Mouse (Mus musculus) erythroblast, adult 5-6 weeks (primary cell): ENCODE data around the gene Olfr533. TPM values are rescaled to one million over a fixed set of nuclear protein-coding genes. Genes with fewer than 3 reads are reported as not detected.
"Not testable (repeated sequence)": the region's sequence is repeated elsewhere in the genome, so short reads cannot be mapped to it uniquely, and the experiment has no call there.

Experiments
- ATAC-seq: replicated peaks from 2 replicates; pipeline ENCODE4 v1.8.0; 2016; ENCODE audit warnings: moderate number of reproducible peaks, mild to moderate bottlenecking, moderate TSS enrichment, inconsistent platforms; ENCODE audit not compliant: poor library complexity, low FRiP score, severe bottlenecking
- total RNA-seq, 2 experiments: library from RNA; stranded (forward) in 1 of 2; stranded (reverse) in 1 of 2; fragments of 150-400 nt in 1 of 2; fragments of 200-764, 138-1000 nt in 1 of 2; gene quantifications; 2 replicates each; pipeline versions ENCODE4 v1.2.3 to v1.2.4; 2015 to 2017; ENCODE audit warnings: low replicate concordance in 2 of 2

Gene Olfr533
- total RNA-seq (2015; ENCODE audit: low replicate concordance) (not detected in 2 replicates), total RNA-seq (2017; ENCODE audit: low replicate concordance) (not detected in 2 replicates)

DNA sequence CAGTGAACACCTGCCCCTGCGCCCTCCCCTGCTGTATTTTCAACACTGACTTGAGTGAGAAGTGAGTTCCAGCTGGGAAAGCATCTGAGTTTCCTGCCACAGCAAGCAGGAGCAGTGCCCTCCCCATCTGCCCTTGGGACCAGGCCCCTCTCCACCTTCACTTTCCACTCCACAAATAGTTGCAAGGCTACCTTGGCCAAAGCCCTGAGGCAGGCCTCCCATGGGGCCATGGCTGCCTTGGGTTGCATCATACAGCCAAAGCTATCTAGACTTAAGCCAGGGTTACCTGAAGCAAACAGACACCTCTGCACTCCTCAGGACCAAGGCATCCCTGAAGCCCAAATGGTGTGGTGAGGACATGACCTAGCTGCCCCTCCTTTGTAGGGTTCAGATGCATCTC, at the start of gene Olfr533:
Olfr533 (plus strand) TSS at position 301 of the 400 bp plus-strand sequence.
- ATAC-seq: not testable (repeated sequence)

DNA sequence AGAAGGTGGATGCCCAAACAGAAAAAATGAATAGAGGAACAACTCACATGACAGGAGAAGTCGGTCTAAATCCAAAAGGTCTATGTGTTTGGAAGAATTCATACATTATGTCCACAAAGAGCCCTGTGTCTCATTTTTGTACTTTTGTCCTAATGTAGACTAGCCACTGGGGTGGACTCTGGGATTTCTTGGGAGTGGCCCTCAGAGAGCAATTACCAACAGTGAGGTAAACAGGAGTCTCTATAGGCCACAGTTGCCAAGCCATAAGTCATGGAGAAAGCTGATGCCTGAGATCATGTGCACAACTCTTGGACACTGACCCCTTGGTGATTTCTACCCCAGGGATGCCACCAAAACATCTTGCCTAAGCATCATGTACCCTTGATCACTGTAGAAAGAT, 41.6 kb upstream of the Olfr533 start, which contains the start of gene Olfr532:
Olfr532 (minus strand) TSS at position 101 of the 400 bp plus-strand sequence.
- no peak for ATAC-seq

DNA sequence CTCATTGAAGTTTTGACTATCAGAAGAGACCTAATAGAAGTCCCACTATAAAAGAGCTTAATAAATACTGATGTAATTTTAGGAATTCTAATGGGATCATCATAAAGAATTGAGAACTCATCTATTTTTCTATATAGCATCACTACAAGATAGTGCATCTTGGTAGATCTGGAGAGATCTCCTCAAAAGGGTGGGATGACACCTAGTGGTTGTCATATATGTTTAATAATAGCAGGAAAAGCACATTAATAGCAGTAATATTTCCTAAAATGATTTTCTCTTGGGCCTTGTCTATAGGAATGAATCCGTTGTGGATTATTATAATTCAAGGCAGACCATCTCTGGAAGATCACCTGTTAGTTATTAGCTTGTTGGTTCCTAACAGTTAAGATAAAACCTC, 20.0 kb upstream of the Olfr533 start:
- ATAC-seq: no peak

DNA sequence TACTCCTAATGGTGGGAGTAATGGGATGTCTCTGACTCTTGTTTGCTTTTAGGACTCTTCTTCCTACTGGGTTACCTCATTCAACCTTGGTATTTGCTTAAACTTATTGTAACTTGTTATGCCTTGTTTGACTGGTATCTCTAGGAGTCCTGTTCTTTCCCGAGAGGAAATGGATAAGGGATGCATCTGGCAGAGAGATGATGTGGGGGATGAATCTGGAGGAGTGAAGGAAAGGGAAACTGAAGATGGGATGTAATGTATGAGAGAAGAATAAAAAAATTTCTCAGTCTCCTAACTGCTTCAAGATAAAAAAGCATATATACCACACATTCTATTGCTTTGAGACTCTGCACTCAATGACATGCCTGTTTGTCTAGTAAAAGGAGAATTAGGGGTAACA, 14.7 kb downstream of the Olfr533 start:
- no peak for ATAC-seq

DNA sequence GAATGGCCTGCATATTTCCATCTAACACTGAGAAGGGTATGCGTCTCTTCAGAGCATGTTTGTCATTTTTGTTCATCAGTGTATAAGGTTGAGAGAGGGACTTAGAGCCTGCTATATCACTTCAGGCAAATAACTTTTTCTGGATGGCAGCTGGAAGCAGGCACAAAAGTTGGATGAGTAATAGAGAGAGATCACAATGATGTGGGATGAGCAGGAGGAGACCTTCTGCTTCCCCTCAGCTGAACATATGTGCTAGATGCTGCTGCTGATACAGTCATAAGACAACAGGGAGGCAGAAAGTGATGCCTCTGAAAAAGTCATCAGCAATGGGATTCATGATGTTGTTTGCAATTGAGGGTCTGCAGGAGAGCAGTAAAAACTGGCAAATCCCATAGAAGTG, 15.6 kb downstream of the Olfr533 start:
- ATAC-seq: no peak

DNA sequence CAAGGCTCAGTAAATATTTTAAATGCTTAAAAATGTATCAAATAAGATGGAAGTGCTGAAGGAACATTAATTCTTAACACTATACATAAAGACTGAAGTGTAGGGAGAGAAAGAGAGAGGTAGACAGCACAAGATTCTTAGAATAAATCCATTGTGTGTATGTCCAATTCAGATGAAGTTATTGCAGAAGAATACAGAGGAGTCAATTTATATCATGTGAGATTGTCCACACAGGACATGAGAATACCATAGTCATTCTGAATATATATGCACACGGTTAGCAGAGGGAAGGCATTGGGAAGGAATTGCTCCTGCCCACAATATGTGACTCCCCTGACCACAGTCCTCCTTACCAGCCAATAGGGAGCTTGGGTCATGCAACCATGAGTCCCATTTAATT, 20.7 kb downstream of the Olfr533 start, which contains the start of gene Olfr535:
Olfr535 (plus strand) TSS at position 301 of the 400 bp plus-strand sequence.
- no peak for ATAC-seq

DNA sequence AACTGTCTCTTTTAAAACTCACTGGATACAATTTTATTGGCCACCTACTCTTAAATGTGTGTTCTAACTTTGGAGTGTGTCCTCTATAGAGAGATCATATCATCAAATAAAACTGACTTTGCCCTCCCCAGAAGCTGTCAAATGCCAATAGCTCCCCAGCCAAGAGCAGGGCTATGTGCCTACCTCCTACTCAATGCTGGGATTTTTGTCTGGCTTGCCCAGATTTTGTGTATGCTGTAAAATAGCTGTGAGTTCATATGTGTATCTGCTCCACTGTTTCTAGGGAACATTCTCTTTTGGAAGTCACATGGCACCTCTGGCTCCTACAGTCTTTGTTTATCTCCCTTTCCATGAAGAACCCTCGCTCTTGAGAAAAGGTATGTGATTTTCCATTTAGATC, 25.8 kb downstream of the Olfr533 start:
- no peak for ATAC-seq

DNA sequence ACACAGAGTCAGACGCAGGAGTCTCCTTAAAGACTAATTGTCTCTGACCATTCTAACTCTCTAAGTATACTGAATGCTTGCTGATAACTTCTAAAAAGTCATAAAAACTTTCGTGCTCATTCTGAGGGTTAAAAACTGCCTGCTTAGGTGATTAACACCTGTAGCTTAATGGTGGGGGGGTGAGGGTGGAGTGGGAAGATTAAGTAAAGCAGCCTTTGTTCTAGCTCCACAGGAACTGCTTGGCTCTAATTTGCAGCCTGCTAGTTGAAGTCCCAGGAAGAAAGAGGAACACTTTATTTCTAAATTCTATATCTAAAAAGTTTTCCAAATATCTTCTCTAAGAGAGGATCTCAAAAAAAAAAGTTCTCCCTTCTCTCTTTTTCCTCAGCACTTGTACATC, 31.1 kb downstream of the Olfr533 start:
- ATAC-seq: no peak

DNA sequence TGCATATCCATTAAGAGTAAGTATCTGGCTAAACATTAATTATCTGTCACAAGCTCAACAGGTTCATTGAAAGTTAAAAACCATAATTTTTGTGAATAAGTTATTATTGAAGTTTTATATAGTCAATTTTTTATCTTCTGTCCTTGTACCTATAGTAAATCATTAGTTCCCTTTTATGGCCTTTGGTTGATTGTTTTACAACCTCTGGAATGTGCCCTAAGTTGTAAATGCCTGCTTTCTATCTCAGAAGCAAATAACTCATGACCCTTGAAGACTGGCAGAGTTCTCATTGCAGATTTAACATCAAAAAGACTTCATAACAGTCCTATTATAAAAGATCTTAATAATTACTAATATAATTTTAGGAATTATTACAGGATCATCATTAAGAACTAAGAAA, 31.5 kb downstream of the Olfr533 start:
- ATAC-seq: no peak

DNA sequence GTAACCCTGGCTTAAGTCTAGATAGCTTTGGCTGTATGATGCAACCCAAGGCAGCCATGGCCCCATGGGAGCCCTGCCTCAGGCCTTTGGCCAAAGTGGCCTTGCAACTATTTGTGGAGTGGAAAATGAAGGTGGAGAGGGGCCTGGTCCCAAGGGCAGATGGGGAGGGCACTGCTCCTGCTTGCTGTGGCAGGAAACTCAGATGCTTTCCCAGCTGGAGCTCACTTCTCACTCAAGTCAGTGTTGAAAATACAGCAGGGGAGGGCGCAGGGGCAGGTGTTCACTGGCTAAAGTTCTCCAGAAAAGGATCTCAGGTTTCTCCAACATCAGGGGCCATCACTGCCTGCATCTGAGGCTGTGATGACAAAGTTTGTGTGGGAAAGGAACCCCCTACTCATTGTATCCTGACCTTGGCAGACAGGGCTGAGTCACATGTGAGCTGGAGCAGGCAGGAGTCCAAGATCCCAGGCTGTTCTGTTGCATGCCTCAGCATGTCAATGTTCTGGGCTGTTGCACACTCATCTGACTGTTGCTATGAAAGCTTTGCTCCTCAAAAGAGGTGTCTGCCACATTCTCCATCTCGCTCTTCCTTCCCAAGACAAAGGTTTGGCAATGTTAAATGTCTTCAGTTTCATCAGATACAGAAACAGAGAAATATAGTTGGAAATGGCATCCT, 44.3 kb downstream of the Olfr533 start, which contains the start of gene Olfr536:
Olfr536 (minus strand) TSS at position 51 of the 676 bp plus-strand sequence.
- not testable (repeated sequence) for ATAC-seq

Other genes with a start within 250 kb of the Olfr533 start
- not detected in 2 replicates for gene Cd163l1, start 245.1 kb upstream of the Olfr533 start, total RNA-seq (2015; ENCODE audit: low replicate concordance)
- not detected in 2 replicates for gene Cd163l1, start 245.1 kb upstream of the Olfr533 start, total RNA-seq (2017; ENCODE audit: low replicate concordance)
- not detected in 2 replicates for gene 5830411N06Rik, start 216.1 kb upstream of the Olfr533 start, total RNA-seq (2015; ENCODE audit: low replicate concordance)
- gene 5830411N06Rik, start 216.1 kb upstream of the Olfr533 start, total RNA-seq (2017; ENCODE audit: low replicate concordance): 0.42 TPM in 1 of 2 replicates, not detected in the other
- gene Olfr525, start 142.5 kb upstream of the Olfr533 start, total RNA-seq (2015; ENCODE audit: low replicate concordance): not detected in 2 replicates
- gene Olfr525, start 142.5 kb upstream of the Olfr533 start, total RNA-seq (2017; ENCODE audit: low replicate concordance): under 0.01 TPM in 1 of 2 replicates, not detected in the other
- not detected in 2 replicates for gene Olfr527, start 129.4 kb upstream of the Olfr533 start, total RNA-seq (2015; ENCODE audit: low replicate concordance)
- not detected in 2 replicates for gene Olfr527, start 129.4 kb upstream of the Olfr533 start, total RNA-seq (2017; ENCODE audit: low replicate concordance)
- not detected in 2 replicates for gene Olfr60, start 101.7 kb upstream of the Olfr533 start, total RNA-seq (2015; ENCODE audit: low replicate concordance)
- gene Olfr60, start 101.7 kb upstream of the Olfr533 start, total RNA-seq (2017; ENCODE audit: low replicate concordance): not detected in 2 replicates
- not detected in 2 replicates for gene Olfr530, start 87.0 kb upstream of the Olfr533 start, total RNA-seq (2015; ENCODE audit: low replicate concordance)
- gene Olfr530, start 87.0 kb upstream of the Olfr533 start, total RNA-seq (2017; ENCODE audit: low replicate concordance): not detected in 2 replicates
- not detected in 2 replicates for gene Olfr531, start 60.5 kb upstream of the Olfr533 start, total RNA-seq (2015; ENCODE audit: low replicate concordance)
- gene Olfr531, start 60.5 kb upstream of the Olfr533 start, total RNA-seq (2017; ENCODE audit: low replicate concordance): not detected in 2 replicates
- gene Olfr532, start 41.7 kb upstream of the Olfr533 start, total RNA-seq (2015; ENCODE audit: low replicate concordance): not detected in 2 replicates
- not detected in 2 replicates for gene Olfr532, start 41.7 kb upstream of the Olfr533 start, total RNA-seq (2017; ENCODE audit: low replicate concordance)
- not detected in 2 replicates for gene Olfr535, start 20.8 kb downstream of the Olfr533 start, total RNA-seq (2015; ENCODE audit: low replicate concordance)
- not detected in 2 replicates for gene Olfr535, start 20.8 kb downstream of the Olfr533 start, total RNA-seq (2017; ENCODE audit: low replicate concordance)
- gene Olfr536, start 44.0 kb downstream of the Olfr533 start, total RNA-seq (2015; ENCODE audit: low replicate concordance): not detected in 2 replicates
- gene Olfr536, start 44.0 kb downstream of the Olfr533 start, total RNA-seq (2017; ENCODE audit: low replicate concordance): not detected in 2 replicates
- gene Olfr538, start 104.5 kb downstream of the Olfr533 start, total RNA-seq (2015; ENCODE audit: low replicate concordance): not detected in 2 replicates
- gene Olfr538, start 104.5 kb downstream of the Olfr533 start, total RNA-seq (2017; ENCODE audit: low replicate concordance): 2.0 TPM in 1 of 2 replicates, not detected in the other
- gene Olfr46, start 137.9 kb downstream of the Olfr533 start, total RNA-seq (2015; ENCODE audit: low replicate concordance): 0.19 and 0.21 TPM in 2 replicates
- 0.09 and 0.28 TPM in 2 replicates for gene Olfr46, start 137.9 kb downstream of the Olfr533 start, total RNA-seq (2017; ENCODE audit: low replicate concordance)
- gene Olfr61, start 165.6 kb downstream of the Olfr533 start, total RNA-seq (2015; ENCODE audit: low replicate concordance): not detected in 2 replicates
- not detected in 2 replicates for gene Olfr61, start 165.6 kb downstream of the Olfr533 start, total RNA-seq (2017; ENCODE audit: low replicate concordance)
- gene Olfr53, start 183.1 kb downstream of the Olfr533 start, total RNA-seq (2015; ENCODE audit: low replicate concordance): not detected in 2 replicates
- gene Olfr53, start 183.1 kb downstream of the Olfr533 start, total RNA-seq (2017; ENCODE audit: low replicate concordance): not detected in 2 replicates
- gene Olfr539, start 196.6 kb downstream of the Olfr533 start, total RNA-seq (2015; ENCODE audit: low replicate concordance): not detected in 2 replicates
- gene Olfr539, start 196.6 kb downstream of the Olfr533 start, total RNA-seq (2017; ENCODE audit: low replicate concordance): 0.14 TPM in 1 of 2 replicates, not detected in the other
- gene Olfr45, start 218.6 kb downstream of the Olfr533 start, total RNA-seq (2015; ENCODE audit: low replicate concordance): not detected in 2 replicates
- not detected in 2 replicates for gene Olfr45, start 218.6 kb downstream of the Olfr533 start, total RNA-seq (2017; ENCODE audit: low replicate concordance)
- not detected in 2 replicates for gene Olfr541, start 233.9 kb downstream of the Olfr533 start, total RNA-seq (2015; ENCODE audit: low replicate concordance)
- gene Olfr541, start 233.9 kb downstream of the Olfr533 start, total RNA-seq (2017; ENCODE audit: low replicate concordance): not detected in 2 replicates